Mouse (Mus musculus) cerebellum, adult 2 months (tissue): Measurements from ENCODE around the gene Zfp770. TPM values are rescaled to one million over a fixed set of nuclear protein-coding genes. Genes with fewer than 3 reads are reported as not detected.
"Not testable (repeated sequence)": the region's sequence is repeated elsewhere in the genome, so short reads cannot be mapped to it uniquely, and the experiment has no call there.

Experiments
- DNase-seq, 2 experiments: peaks; one replicate each; pipeline ENCODE4 v3.0.0; 2021
- H3K27ac ChIP-seq: fragments of 200-500 bp; 2 replicates; pipeline ENCODE4 v1.5.1; 2012; ENCODE audit warnings: low read length, control low read depth, inconsistent platforms; ENCODE audit not compliant: insufficient read depth
- H3K27me3 ChIP-seq: fragments of 200-500 bp; 2 replicates; pipeline ENCODE4 v1.6.1; 2012; ENCODE audit warnings: inconsistent platforms, mild to moderate bottlenecking, low read length, moderate library complexity; ENCODE audit not compliant: control insufficient read depth, insufficient read depth
- H3K4me1 ChIP-seq: fragments of 200-500 bp; 2 replicates; pipeline ENCODE4 v1.6.1; 2011; ENCODE audit warnings: low read length; ENCODE audit not compliant: control insufficient read depth, insufficient read depth
- H3K4me3 ChIP-seq: fragments of 200-500 bp; replicated peaks from 2 replicates; pipeline ENCODE3; 2011; ENCODE audit warnings: mild to moderate bottlenecking, low read depth, low read length, control low read depth; ENCODE audit not compliant: insufficient read depth
- CTCF ChIP-seq: fragments of 200-500 bp; IDR thresholded peaks from 2 replicates; pipeline ENCODE4 v1.5.1; 2011; ENCODE audit warnings: low read depth, mild to moderate bottlenecking, control low read depth, low read length, moderate library complexity, borderline replicate concordance; ENCODE audit not compliant: insufficient read depth
- POLR2A ChIP-seq: fragments of 200-500 bp; IDR thresholded peaks from 2 replicates; pipeline ENCODE4 v1.6.1; 2011; ENCODE audit warnings: low read length, control low read depth, borderline replicate concordance; ENCODE audit not compliant: insufficient read depth
- WGBS: fragments of 180-500 bp; shearing (Covaris S2); methylation state at CpG from one replicate; pipeline ENCODE4 v1.1.7; 2018; 5-methylcytosine and 5-hydroxymethylcytosine counted together
- polyA plus RNA-seq: library from polyadenylated mRNA; depleted of rRNA; stranded (reverse); fragments of >200 nt; gene quantifications from 2 replicates; pipeline ENCODE4 v1.2.3, GENCODE M21; 2012

The Zfp770 gene
- polyA plus RNA-seq, 1 experiment: 11.3 TPM

DNA sequence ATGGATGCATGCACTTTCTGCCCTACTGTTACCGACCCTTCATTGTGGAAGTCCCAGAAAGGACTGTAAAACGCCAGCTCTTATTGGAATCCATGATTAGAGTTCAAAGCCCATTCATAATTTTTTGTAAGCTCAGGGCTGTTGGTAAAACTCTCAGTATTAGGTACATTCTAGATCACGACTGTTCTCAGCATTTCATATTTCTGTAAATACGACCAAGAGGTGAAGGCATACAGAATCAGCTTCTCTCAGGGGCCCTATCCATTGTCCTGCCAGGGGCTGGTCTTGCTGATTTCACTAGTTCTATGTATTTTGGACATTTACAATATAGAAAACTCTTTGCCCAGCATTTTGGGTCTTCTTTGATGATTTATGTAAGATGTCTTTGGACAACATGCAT lies 305 bp upstream of the Zfp770 start:
- 25% methylated on average over 4 of the region's 4 CpGs for WGBS
- TF ChIP-seq POLR2A: no peak
- no peak for TF ChIP-seq CTCF
- H3K27me3 ChIP-seq: no peaks in the 10 kb centered on the region
- peak overlapping the region; percentile 76 for H3K4me3 ChIP-seq
- no peak overlapping the region for H3K27ac ChIP-seq
- DNase-seq: no peak
- H3K4me1 ChIP-seq: no peaks in the 10 kb centered on the region

DNA sequence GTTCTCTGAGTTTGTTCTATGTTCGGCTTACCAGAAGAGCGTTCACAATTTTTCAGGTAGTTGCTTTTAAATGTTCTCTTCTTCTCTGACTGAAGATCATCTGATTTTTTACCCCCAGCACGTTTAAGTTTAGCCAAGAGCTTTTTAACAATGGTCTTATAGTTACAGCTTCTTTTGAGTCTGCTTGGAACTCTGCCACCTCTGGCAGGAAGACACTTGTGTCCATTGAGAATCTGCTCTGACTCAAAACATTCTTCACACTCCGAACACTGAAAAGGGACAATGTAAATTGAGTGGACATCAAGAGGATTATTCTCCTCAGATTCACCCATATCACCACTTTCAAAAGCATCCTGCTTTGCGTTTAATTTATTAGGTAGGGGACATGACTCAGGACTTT lies 4.8 kb downstream of the Zfp770 start:
- Histone ChIP-seq H3K4me1 (no peaks in the 10 kb centered on the region), H3K27me3 (no peaks in the 10 kb centered on the region), H3K27ac (no peak overlapping the region), H3K4me3 (no peak overlapping the region)
- no peak for DNase-seq
- no peak for TF ChIP-seq POLR2A
- TF ChIP-seq CTCF: no peak
- WGBS: 72% methylated on average over 5 of the region's 5 CpGs

GRCm38 (mm10) chr2:114186924-114187323 lies 14.3 kb downstream of the Zfp770 start, which contains the start of gene Aqr:
Aqr (minus strand) TSS chr2:114187024.
- 88% methylated on average over 1 of the region's 6 CpGs for WGBS
- H3K27ac ChIP-seq, H3K4me3 ChIP-seq, DNase-seq, H3K4me1 ChIP-seq, H3K27me3 ChIP-seq: not testable (repeated sequence)

DNA sequence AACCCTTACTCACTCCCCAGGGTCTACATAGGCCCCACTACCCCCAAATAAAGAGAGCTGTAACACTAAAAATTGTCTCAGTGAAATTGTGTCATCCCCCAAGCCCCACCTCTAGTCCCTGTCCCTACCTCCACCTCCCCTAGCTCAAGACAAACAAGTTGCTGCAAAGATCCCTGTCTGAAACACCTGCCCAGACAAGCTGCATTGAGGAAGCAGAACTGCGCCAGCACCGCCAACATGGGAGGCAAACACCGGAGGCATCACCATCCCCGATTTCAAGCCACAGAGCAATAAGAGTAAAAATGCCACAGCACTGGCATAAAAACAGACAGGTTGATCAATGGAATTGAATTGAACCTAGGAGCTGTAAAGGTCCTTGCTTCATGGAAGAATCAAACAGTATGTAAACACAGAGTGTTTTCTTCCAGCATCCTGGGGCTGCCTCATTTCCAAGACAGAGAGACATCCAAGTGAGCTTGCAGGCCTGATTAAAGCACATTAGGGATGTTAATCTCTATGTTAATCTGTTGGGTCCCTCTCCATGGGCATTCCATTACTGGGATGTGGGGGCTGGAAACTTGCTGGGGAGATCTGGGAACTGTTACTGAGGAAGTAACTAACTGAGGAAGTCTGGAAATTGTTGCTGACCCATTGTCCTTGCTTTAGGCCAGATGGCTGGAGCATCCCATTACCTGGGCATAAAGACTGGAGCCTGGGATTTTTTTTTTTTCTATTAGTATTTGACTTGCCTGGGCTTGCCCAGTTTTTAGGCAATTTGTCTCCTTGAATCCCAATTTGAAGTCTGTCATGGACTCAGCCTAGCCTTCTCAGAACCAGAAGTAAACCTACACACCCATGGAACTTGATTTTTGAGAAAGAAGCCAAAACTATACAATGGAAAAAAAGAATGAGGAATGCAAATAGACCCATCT lies 23.2 kb downstream of the Zfp770 start:
- DNase-seq: no peak
- H3K4me1 ChIP-seq: 0 out of 2 replicates have a peak, but pooled peaks cover 4% of the 10 kb centered on the region
- no peak overlapping the region for H3K4me3 ChIP-seq
- TF ChIP-seq CTCF (no peak), POLR2A (no peak)
- no peak overlapping the region for H3K27ac ChIP-seq
- H3K27me3 ChIP-seq: no peaks in the 10 kb centered on the region
- WGBS: 58% methylated on average over 4 of the region's 4 CpGs

- H3K27ac ChIP-seq: no peak overlapping the region
- no peaks in the 10 kb centered on the region for H3K27me3 ChIP-seq
- H3K4me1 ChIP-seq: 0 out of 2 replicates have a peak, but pooled peaks cover 4% of the 10 kb centered on the region
- peak; percentile 82 to 87 for DNase-seq
- H3K4me3 ChIP-seq: peak overlapping the region; percentile 63
- peak; percentile 47; the same call in 1 of the 2 replicates for TF ChIP-seq CTCF
- TF ChIP-seq POLR2A: peak; percentile 77; the same call in 1 of the 2 replicates
- WGBS: under 1% methylated on average over 44 of the region's 44 CpGs
Measured at GRCm38 (mm10) chr2:114174651-114175484, 26.4 kb downstream of the Zfp770 start.

DNA sequence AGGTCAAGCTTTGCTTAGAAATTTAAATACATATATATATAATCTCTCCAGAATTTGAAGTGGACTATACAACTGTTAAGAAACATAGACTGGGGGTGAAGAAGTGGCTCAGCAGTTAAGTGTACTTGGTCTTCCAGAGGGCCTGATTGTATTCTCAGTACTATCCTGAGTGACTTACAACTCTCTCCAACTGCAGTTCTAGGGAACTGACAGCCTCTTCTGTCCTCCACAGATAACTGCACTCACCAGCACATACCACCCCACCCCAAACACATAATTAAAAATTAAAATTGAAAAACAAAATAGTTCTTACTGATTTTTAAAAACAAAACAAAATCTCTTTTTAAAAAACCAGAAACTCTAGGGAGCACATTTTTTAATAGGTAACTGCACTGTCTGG lies 28.0 kb downstream of the Zfp770 start:
- Histone ChIP-seq H3K4me1 (0 out of 2 replicates have a peak, but pooled peaks cover 4% of the 10 kb centered on the region), H3K4me3 (no peak overlapping the region), H3K27me3 (no peaks in the 10 kb centered on the region), H3K27ac (no peak overlapping the region)
- no peak for TF ChIP-seq POLR2A
- TF ChIP-seq CTCF: no peak
- DNase-seq: no peak

- Histone ChIP-seq H3K27ac (no peak overlapping the region), H3K4me3 (no peak overlapping the region), H3K27me3 (no peaks in the 10 kb centered on the region), H3K4me1 (no peaks in the 10 kb centered on the region)
- DNase-seq: no peak
- TF ChIP-seq CTCF: no peak
- TF ChIP-seq POLR2A: no peak
Measured at GRCm38 (mm10) chr2:114167837-114168236, 33.4 kb downstream of the Zfp770 start.
